Mouse (Mus musculus) embryonic fibroblast, embryonic 13.5 days (primary cell): Measurements from ENCODE around the gene Spata45. TPM values are rescaled to one million over a fixed set of nuclear protein-coding genes. Genes with fewer than 3 reads are reported as not detected.
"Not testable (repeated sequence)": the region's sequence is repeated elsewhere in the genome, so short reads cannot be mapped to it uniquely, and the experiment has no call there.

Experiments used
- H3K27ac ChIP-seq: 2 replicates; pipeline ENCODE4 v1.5.1; 2012; ENCODE audit warnings: low read length, control low read depth, inconsistent platforms; ENCODE audit not compliant: insufficient read depth
- H3K4me1 ChIP-seq: 2 replicates; pipeline ENCODE4 v1.6.1; 2011; ENCODE audit warnings: low read length; ENCODE audit not compliant: control insufficient read depth, insufficient read depth
- H3K4me3 ChIP-seq: 2 replicates; pipeline ENCODE4 v1.5.1; 2011; ENCODE audit warnings: mild to moderate bottlenecking, control low read depth, low read length; ENCODE audit not compliant: insufficient read depth
- CTCF ChIP-seq: IDR thresholded peaks from 2 replicates; pipeline ENCODE4 v1.5.1; 2011; ENCODE audit warnings: mild to moderate bottlenecking, control low read depth, low read length, moderate library complexity, borderline replicate concordance; ENCODE audit not compliant: insufficient read depth
- POLR2A ChIP-seq: IDR thresholded peaks from 2 replicates; pipeline ENCODE4 v1.6.1; 2011; ENCODE audit warnings: low read depth, mild to moderate bottlenecking, control low read depth, low read length, moderate library complexity
- polyA plus RNA-seq: library from polyadenylated mRNA; stranded (reverse); fragments of >200 nt; gene quantifications from 2 replicates; pipeline ENCODE4 v1.2.4, GENCODE M21; 2011; ENCODE audit warnings: low read depth; ENCODE audit not compliant: missing spikeins, insufficient read length

Gene Spata45
- polyA plus RNA-seq, 1 experiment = not detected

GRCm38 (mm10) chr1:191020217-191020924 lies 16.1 kb upstream of the Spata45 start:
- no peak for TF ChIP-seq CTCF
- no peak for TF ChIP-seq POLR2A
- no peak overlapping the region for H3K27ac ChIP-seq
- H3K4me3 ChIP-seq = no peak overlapping the region
- H3K4me1 ChIP-seq = no peaks in the 10 kb centered on the region

DNA sequence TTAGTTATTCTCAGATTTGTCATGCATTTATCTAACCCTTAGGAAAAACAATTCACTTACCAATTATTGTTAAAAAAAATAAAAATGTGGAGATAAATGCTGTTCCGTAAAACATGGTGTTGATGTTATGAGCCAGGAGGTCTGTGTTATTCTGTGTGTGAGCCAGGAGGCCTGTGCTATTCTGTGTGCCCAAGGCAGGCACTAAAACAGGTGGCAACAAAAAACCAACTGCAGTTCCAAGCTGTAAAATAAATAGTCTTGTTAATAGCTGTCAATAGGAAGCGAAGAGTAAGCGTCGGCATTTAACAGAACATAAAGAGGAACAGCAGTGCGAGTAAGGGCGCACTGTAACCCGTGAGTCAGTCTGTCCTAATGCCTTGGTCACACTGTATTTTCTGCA lies 15.4 kb upstream of the Spata45 start:
- no peaks in the 10 kb centered on the region for H3K4me1 ChIP-seq
- no peak overlapping the region for H3K27ac ChIP-seq
- TF ChIP-seq CTCF (no peak), POLR2A (no peak)
- no peak overlapping the region for H3K4me3 ChIP-seq

GRCm38 (mm10) chr1:191023140-191023539 lies 13.3 kb upstream of the Spata45 start:
- H3K27ac ChIP-seq = no peak overlapping the region
- no peak overlapping the region for H3K4me3 ChIP-seq
- H3K4me1 ChIP-seq = 0 out of 2 replicates have a peak, but pooled peaks cover 3% of the 10 kb centered on the region
- no peak for TF ChIP-seq CTCF
- TF ChIP-seq POLR2A = no peak

DNA sequence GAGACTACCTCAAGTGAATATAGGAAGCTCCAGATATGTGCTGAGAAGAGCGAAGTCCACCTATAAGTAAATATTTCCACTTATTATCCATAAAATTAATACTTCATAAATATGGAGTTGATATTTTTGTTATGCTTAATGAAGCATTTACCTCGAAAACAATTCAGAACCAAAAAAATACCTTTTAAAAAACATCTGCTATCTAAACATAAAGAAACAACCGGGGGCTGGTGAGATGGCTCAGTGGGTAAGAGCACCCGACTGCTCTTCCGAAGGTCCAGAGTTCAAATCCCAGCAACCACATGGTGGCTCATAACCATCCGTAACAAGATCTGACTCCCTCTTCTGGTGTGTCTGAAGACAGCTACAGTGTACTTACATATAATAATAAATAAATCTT lies 12.6 kb upstream of the Spata45 start:
- not testable (repeated sequence) for H3K27ac ChIP-seq, H3K4me1 ChIP-seq, H3K4me3 ChIP-seq

- peak overlapping the region; percentile 4; the same call in 1 of the 2 replicates for H3K27ac ChIP-seq
- TF ChIP-seq CTCF = no peak
- no peak; the same call in 1 of the 2 replicates for TF ChIP-seq POLR2A
- peaks cover 7% of the 10 kb centered on the region; the same call in 1 of the 2 replicates for H3K4me1 ChIP-seq
- peak overlapping the region; percentile 66 for H3K4me3 ChIP-seq
Observed at GRCm38 (mm10) chr1:191025016-191026012, 11.1 kb upstream of the Spata45 start.

DNA sequence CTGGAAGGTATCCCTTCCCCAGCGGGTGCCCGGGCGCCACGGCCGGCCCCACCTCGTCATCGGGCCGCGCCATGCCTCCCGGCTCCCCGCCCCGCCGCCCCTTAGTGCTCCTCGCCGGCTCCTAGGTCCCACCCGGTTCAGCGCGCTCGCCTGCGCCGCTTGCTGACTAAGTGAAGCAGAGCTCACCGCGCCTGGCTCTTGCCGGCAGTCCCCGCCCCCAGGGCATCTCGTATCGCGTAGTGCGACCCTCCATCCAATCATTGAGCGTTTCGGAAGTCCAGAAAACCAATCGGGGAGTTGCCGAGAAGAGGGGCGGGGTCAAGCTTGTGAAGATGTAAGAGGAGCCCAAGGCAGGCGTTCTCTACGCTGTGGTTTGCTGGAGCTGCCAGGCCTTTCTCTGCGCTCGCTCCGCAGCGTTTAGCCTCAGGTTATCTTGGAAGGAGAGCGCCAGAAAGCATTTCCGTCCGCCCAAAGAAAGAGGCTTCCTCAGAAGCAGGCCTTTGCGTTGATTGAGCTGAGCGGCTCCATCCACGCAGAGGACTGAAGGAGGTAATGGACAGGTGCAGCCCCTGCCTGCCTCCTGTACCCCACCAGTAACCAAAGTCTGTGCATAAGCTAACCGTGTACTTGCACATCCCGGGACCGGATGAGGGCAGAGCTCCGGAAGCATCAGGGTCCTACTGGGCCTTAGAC lies 10.3 kb upstream of the Spata45 start, which contains the start of gene Flvcr1:
TSS of gene Flvcr1 (minus strand) at position 138 of the 693 bp plus-strand sequence.
- TF ChIP-seq CTCF = peak; percentile 3; the same call in 1 of the 2 replicates
- TF ChIP-seq POLR2A = peak; percentile 94
- Histone ChIP-seq H3K4me3 (peak within 1 kb of the TSS; percentile 66), H3K4me1 (peaks cover 12% of the 10 kb centered on the region), H3K27ac (peak within 1 kb of the TSS; percentile 22)

GRCm38 (mm10) chr1:191030182-191030581 lies 6.3 kb upstream of the Spata45 start:
- TF ChIP-seq CTCF (no peak), POLR2A (no peak)
- Histone ChIP-seq H3K4me1 (peaks cover 19% of the 10 kb centered on the region), H3K27ac (no peak overlapping the region), H3K4me3 (no peak overlapping the region)

- Histone ChIP-seq H3K4me1 (peaks cover 22% of the 10 kb centered on the region), H3K27ac (peak overlapping the region; percentile 29; the same call in 1 of the 2 replicates)
- H3K4me3 ChIP-seq = not testable (repeated sequence)
Observed at GRCm38 (mm10) chr1:191030922-191031425, 5.5 kb upstream of the Spata45 start.

DNA sequence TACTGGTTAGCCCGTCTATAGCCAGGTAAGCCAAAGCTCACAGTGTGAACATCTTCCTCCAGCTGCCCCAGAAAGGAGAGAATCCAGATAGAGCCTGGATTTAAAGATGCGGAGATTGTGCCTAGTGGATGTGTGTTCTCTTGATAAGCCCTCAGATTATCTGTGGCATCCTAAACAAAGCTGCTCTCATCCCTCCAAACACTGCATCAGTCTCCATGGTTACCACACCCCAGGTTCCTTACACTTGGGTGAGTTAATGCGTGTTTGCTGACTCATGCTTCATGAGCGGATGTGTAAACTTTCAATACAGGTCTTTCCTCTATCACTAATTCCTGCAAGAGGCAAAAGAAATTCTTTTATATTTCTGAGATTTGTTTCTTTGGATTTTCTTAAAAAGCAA lies 790 bp upstream of the Spata45 start:
- no peak overlapping the region for H3K27ac ChIP-seq
- peaks cover 13% of the 10 kb centered on the region for H3K4me1 ChIP-seq
- no peak for TF ChIP-seq POLR2A
- no peak for TF ChIP-seq CTCF
- H3K4me3 ChIP-seq = no peak overlapping the region

- Histone ChIP-seq H3K4me1 (peaks cover 8% of the 10 kb centered on the region; the same call in 1 of the 2 replicates), H3K4me3 (no peak overlapping the region), H3K27ac (no peak overlapping the region)
- TF ChIP-seq POLR2A (no peak), CTCF (no peak)
Observed at GRCm38 (mm10) chr1:191037999-191038398, 1.6 kb downstream of the Spata45 start.
